Mouse (Mus musculus): Measurements from ENCODE around the gene Olfr1417. TPM values are rescaled to one million over a fixed set of nuclear protein-coding genes. Genes with fewer than 3 reads are reported as not detected.

The Olfr1417 gene
- under 1 TPM in 1 of 2 experiments, not detected in 1; 0.10 TPM for polyA plus RNA-seq (2017; shearing (Covaris generic))

DNA sequence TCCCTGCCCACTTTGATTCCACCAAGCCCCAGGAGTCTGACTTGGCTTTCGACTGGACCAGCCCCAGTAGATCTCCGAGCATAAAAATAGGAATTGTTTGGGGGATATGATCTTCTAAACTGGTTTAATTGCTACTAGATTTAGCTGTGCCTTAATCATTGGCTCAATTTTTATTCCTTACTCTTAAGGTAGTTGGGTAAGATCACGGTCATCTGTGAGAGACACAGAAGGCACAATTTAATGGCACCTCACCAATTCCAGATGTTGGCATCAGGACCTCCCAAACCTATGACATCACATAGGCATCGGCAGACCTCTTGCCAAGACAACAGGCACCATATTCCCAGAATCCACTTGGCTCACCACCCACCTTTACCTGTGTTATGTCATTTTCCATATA lies at the start of gene Olfr1417:
Gene Olfr1417, minus strand, starts transcription at position 101 of the 400 bp plus-strand sequence.

DNA sequence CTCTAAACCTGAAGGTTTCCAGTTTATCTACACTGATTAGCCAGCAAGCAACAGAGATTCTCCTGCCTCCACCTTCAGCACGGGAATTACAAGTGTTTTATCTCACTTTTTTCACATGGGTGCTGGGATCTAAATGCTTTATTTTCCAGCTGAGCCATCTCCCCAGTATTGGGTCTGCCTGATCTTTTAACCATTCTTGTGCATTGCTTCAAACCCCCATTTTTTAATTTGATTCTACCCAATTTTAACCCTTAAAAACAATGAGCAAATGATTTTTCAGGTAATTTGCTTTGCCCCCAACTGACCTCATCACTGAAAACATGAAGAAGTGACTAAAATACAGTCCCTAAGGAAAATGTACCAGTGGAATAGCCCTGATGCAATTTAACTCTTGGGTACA lies 47.2 kb upstream of the Olfr1417 start, which contains the start of gene Olfr1420:
Gene Olfr1420, plus strand, starts transcription at position 301 of the 400 bp plus-strand sequence.

DNA sequence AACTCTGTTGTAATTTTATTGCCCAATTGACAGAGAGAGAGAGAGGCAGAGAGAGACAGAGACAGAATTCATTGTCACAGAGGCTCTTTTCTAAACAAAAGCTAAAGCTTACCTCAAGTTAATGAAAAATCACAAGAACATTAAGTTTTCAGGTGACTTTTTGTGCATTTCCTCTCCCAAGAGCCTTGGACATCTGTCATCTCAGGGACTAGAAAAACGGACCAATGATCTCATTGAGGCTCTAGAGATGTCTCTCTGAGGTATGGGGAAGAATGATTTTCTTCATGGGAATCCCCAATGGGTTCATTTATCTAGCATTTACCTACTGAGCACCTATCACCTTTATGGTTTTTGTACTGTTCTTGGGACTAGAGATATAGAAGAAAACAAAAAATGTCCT lies 36.0 kb upstream of the Olfr1417 start, which contains the start of gene Olfr1419:
Gene Olfr1419, minus strand, starts transcription at position 101 of the 400 bp plus-strand sequence.

DNA sequence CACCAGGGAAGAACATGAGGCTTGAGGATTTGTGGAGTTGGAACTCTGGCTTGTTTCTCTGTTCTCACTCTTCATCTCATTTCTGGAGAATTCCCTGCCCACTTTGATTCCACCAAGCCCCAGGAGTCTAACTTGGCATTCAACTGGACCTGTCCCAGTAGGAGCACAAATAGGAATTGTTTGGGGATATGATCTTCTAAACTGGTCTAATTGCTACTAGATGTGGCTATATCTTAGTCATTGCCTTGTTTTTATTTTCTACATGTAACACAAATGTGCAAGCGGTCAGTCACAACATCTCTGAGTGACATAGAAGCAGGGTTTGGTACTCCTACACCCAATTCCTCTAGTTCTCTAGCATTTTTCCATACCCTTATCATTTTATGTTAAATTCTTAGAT lies 21.9 kb upstream of the Olfr1417 start, which contains the start of gene Olfr1418:
Gene Olfr1418, minus strand, starts transcription at position 101 of the 400 bp plus-strand sequence.

DNA sequence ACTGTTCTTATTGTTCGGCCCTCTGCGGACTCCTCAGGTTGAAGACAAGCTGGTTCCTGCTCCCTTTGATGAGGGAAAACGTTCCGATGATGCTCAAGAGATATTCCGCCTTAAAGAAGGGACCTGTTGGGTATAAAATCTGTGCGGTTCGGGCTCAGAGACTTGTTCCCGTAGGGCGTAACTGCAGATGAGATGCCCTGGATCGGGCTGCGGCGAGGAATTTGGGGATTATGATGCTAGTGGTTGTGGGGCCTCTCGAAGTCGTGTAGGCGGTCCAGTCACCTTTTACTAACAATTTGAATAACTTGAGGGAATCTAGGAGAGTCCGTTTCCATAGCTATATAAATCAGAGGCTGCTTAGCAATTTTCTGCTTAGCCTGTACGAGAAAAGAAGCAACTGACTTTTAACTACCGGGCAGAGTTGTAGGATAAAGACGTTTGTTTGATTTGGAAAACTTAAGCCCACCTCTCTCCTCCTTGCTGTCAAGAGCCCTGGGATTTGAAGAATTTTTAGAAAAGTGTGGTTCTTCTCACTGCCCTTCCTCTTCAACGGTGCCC lies 19.8 kb downstream of the Olfr1417 start, which contains the start of gene Stx3:
Gene Stx3, minus strand, starts transcription at position 261 of the 558 bp plus-strand sequence.

Other genes with a start within 250 kb of the Olfr1417 start
- 10 to 100 TPM in 1 of 2 experiments, 1 to 10 TPM in 1; 9.6 to 13.4 TPM for gene Ms4a6d, start 234.4 kb downstream of the Olfr1417 start, polyA plus RNA-seq (2017; shearing (Covaris generic))
- gene Ms4a2, start 215.5 kb downstream of the Olfr1417 start, polyA plus RNA-seq (2017; shearing (Covaris generic)), result under 1 TPM; 0.31 to 0.35 TPM
- gene Ms4a3, start 198.4 kb downstream of the Olfr1417 start, polyA plus RNA-seq (2017; shearing (Covaris generic)), result under 1 TPM in 1 of 2 experiments, not detected in 1; 0.77 TPM
- gene Oosp2, start 178.7 kb downstream of the Olfr1417 start, polyA plus RNA-seq (2017; shearing (Covaris generic)), result not detected
- gene Oosp1, start 148.1 kb downstream of the Olfr1417 start, polyA plus RNA-seq (2017; shearing (Covaris generic)), result under 1 TPM in 1 of 2 experiments, not detected in 1; 0.55 TPM
- under 1 TPM; 0.41 to 0.78 TPM for gene Oosp3, start 142.2 kb downstream of the Olfr1417 start, polyA plus RNA-seq (2017; shearing (Covaris generic))
- under 1 TPM in 1 of 2 experiments, not detected in 1; 0.18 TPM for gene Gif, start 91.7 kb downstream of the Olfr1417 start, polyA plus RNA-seq (2017; shearing (Covaris generic))
- 10 to 100 TPM; 38.2 to 43.8 TPM for gene Mrpl16, start 68.8 kb downstream of the Olfr1417 start, polyA plus RNA-seq (2017; shearing (Covaris generic))
- gene Stx3, start 19.8 kb downstream of the Olfr1417 start, polyA plus RNA-seq (2017; shearing (Covaris generic)), result 1 to 10 TPM; 2.9 to 4.5 TPM
- under 1 TPM in 1 of 2 experiments, not detected in 1; 0.22 TPM for gene Olfr1418, start 21.8 kb upstream of the Olfr1417 start, polyA plus RNA-seq (2017; shearing (Covaris generic))
- not detected for gene Olfr1419, start 35.9 kb upstream of the Olfr1417 start, polyA plus RNA-seq (2017; shearing (Covaris generic))
- 1 to 10 TPM in 1 of 2 experiments, under 1 TPM in 1; 0.30 to 1.8 TPM for gene Olfr1420, start 47.3 kb upstream of the Olfr1417 start, polyA plus RNA-seq (2017; shearing (Covaris generic))
- gene Patl1, start 73.2 kb upstream of the Olfr1417 start, polyA plus RNA-seq (2017; shearing (Covaris generic)), result 10 to 100 TPM; 21.5 to 22.6 TPM
- 10 to 100 TPM; 43.6 to 64.9 TPM for gene Osbp, start 126.7 kb upstream of the Olfr1417 start, polyA plus RNA-seq (2017; shearing (Covaris generic))
- under 1 TPM in 1 of 2 experiments, not detected in 1; 0.16 TPM for gene Olfr1423, start 202.1 kb upstream of the Olfr1417 start, polyA plus RNA-seq (2017; shearing (Covaris generic))
- gene Olfr1424, start 223.5 kb upstream of the Olfr1417 start, polyA plus RNA-seq (2017; shearing (Covaris generic)), result under 1 TPM in 1 of 2 experiments, not detected in 1; 0.66 TPM
- gene Olfr1425, start 238.5 kb upstream of the Olfr1417 start, polyA plus RNA-seq (2017; shearing (Covaris generic)), result under 1 TPM in 1 of 2 experiments, not detected in 1; 0.12 TPM